Mouse (Mus musculus) liver, postnatal 0 days (tissue): Measurements from ENCODE around the gene Dffa. TPM values are rescaled to one million over a fixed set of nuclear protein-coding genes. Genes with fewer than 3 reads are reported as not detected.
"Not testable (repeated sequence)": the region's sequence is repeated elsewhere in the genome, so short reads cannot be mapped to it uniquely, and the experiment has no call there.

Source experiments
- ATAC-seq: fragments of 200-750 bp; cut with Nextera tagmentation; 2 replicates; pipeline ENCODE4 v1.8.0; 2017; ENCODE audit warnings: mild to moderate bottlenecking, moderate library complexity
- DNase-seq: peaks from one replicate; pipeline ENCODE4 v3.0.0-alpha.2; 2016
- H3K27ac ChIP-seq: fragments of 300-500 bp; sonication (generic); 2 replicates; pipeline ENCODE4 v1.5.1; 2014; ENCODE audit warnings: antibody characterized with exemption, moderate library complexity, mild to moderate bottlenecking, low read depth
- H3K27me3 ChIP-seq: fragments of 300-500 bp; sonication (generic); 2 replicates; pipeline ENCODE4 v1.6.1; 2014; ENCODE audit warnings: low read length, control low read depth, mixed read lengths; ENCODE audit not compliant: insufficient read depth
- H3K36me3 ChIP-seq: fragments of 300-500 bp; sonication (generic); replicated peaks from 2 replicates; pipeline ENCODE4 v1.6.1; 2014; ENCODE audit warnings: mild to moderate bottlenecking, control low read depth, low read length, moderate library complexity, mixed read lengths; ENCODE audit not compliant: insufficient read depth
- H3K4me1 ChIP-seq: fragments of 300-500 bp; sonication (generic); 2 replicates; pipeline ENCODE4 v1.6.1; 2014; ENCODE audit warnings: antibody characterized with exemption, mild to moderate bottlenecking, control low read depth; ENCODE audit not compliant: insufficient read depth
- H3K4me2 ChIP-seq: fragments of 300-500 bp; sonication (generic); 2 replicates; pipeline ENCODE4 v1.6.1; 2014; ENCODE audit warnings: low read depth, mild to moderate bottlenecking, low read length, moderate library complexity, mixed read lengths
- H3K4me3 ChIP-seq: fragments of 300-500 bp; sonication (generic); 2 replicates; pipeline ENCODE4 v1.5.1; 2014; ENCODE audit warnings: low read depth, low read length
- H3K9ac ChIP-seq: fragments of 300-500 bp; sonication (generic); replicated peaks from 2 replicates; pipeline ENCODE4 v1.6.1; 2014; ENCODE audit warnings: mild to moderate bottlenecking, moderate library complexity
- H3K9me3 ChIP-seq: fragments of 300-500 bp; sonication (generic); 2 replicates; pipeline ENCODE4 v1.6.1; 2016; ENCODE audit warnings: mild to moderate bottlenecking, control low read depth, low read length, mixed read lengths
- CTCF ChIP-seq: sonication (generic); IDR thresholded peaks from 2 replicates; pipeline ENCODE4 v1.5.1; 2016; ENCODE audit warnings: antibody characterized with exemption, low read depth
- EP300 ChIP-seq: IDR thresholded peaks from 2 replicates; pipeline ENCODE4 v1.6.1; 2016; ENCODE audit warnings: antibody characterized with exemption, low read depth, mild to moderate bottlenecking
- WGBS: fragments of 180-500 bp; shearing (Covaris S2); extraction: QIAGEN DNeasy Blood & Tissue Kit; methylation state at CpG from one replicate; pipeline ENCODE4 v1.1.7; 2014; ENCODE audit not compliant: insufficient replicate concordance; 5-methylcytosine and 5-hydroxymethylcytosine counted together
- polyA plus RNA-seq: library from polyadenylated mRNA; unstranded; fragments of >200 nt; fragmentation: Nextera tagmentation; extraction: Ambion mirVana; gene quantifications from 2 replicates; pipeline ENCODE4 v1.2.1, GENCODE M21; 2015

The Dffa gene
- polyA plus RNA-seq, 1 experiment from 2014 or later, result 13.4 TPM

GRCm38 (mm10) chr4:149101456-149101855 is 2.5 kb upstream of the Dffa start:
- TF ChIP-seq EP300 (no peak), CTCF (no peak)
- WGBS, result 78% methylated on average over 3 of the region's 3 CpGs
- Histone ChIP-seq H3K9me3 (no peaks in the 10 kb centered on the region), H3K27ac (no peak overlapping the region), H3K27me3 (no peaks in the 10 kb centered on the region), H3K4me1 (peaks cover 14% of the 10 kb centered on the region), H3K4me2 (no peak overlapping the region), H3K9ac (no peak overlapping the region), H3K36me3 (no peaks in the 10 kb centered on the region), H3K4me3 (no peak overlapping the region)
- DNase-seq, result no peak
- no peak for ATAC-seq

DNA sequence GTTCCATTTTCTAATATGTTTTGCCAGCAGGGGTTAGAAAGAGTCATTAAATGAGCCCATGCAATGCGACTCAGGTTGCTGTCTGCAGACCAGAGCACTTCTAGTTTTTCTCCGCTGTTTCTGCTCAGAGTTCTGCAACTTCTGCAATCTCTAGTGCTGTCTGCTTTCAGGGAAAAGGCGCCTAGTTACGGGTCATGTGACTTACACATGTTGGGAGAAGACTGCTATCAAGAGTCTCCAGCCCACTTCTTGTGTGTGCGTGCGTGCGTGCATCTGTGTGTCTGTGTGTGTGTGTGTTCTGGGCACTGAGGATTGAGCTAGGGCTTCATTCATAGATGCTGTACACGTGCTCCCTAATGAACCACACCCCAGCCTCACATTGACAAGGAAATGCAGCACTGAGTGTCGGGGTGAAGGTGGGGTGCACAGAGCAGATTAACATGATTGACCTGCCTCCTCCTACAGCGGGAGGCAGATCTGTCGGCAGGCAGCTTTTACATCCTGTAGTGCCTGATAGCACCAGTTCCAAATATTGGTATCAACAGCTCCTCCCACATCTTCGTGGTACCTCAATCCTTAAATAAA is 16.1 kb downstream of the Dffa start:
- not testable (repeated sequence) for H3K4me1 ChIP-seq, H3K4me3 ChIP-seq, H3K9me3 ChIP-seq, H3K4me2 ChIP-seq, DNase-seq, H3K27me3 ChIP-seq, H3K27ac ChIP-seq, H3K9ac ChIP-seq, H3K36me3 ChIP-seq
- 48% methylated on average over 12 of the region's 12 CpGs for WGBS
- ATAC-seq, result peak; percentile 87

DNA sequence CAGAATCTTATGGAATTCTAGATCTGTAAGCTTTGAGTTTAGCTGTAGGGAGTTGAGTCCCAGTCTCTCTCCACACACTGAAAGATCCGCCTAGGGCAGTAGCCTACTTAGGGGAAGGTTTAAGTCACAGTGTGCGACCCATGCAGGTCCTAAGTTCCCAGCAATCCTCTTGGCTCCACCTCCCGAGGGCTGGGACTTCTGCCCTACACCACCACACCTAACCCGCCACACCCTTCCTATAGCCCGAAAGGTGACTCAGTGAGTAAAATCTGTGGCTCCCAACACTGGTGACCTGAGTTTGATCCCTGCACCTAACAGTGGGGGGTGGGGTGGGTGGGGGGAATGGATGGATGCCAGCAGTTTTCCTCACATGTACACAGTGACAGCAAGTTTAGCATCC is 19.5 kb downstream of the Dffa start:
- WGBS, result 73% methylated on average over 5 of the region's 5 CpGs
- no peak for ATAC-seq

DNA sequence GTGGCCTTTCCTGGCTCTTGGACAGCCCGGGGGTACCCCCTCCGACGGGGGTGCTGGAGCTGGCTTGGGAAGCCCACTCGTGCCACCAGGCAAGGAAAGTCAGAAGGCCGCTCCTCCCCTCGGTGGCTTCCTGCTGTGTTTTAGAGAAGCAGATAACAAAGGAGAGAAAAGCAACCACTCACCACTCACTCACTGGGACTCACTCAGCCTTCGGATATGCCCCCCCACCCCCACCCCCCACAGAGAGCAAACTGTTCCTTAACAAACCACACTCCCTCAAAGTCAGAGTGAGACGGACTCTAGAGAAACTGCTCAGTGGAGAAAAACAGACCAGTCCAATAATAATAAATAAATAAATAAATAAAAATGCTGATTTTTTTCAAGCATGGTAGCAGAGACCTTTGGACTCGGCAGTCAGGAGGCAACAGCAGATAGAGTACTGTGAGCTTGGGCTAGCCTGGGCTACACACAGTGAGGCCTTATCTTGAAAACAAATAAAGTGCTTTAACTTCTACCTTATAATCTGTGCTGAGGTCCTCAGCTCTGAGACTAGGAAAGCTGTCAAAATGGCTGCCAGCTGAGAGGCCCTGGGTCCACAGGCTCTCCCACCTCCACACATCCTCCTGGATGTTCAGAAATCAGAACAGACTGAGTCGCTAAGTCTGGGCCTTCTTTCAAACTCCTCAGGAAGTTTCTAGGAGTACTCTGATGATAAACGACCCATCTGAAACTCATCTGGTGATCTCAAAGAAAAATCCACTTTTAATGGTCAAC is 21.6 kb downstream of the Dffa start:
- H3K4me3 ChIP-seq, result no peak overlapping the region
- H3K9ac ChIP-seq, result no peak overlapping the region
- no peak overlapping the region for H3K27ac ChIP-seq
- no peak for ATAC-seq
- 48% methylated on average over 11 of the region's 11 CpGs for WGBS
- H3K9me3 ChIP-seq, result no peaks in the 10 kb centered on the region
- TF ChIP-seq EP300 (no peak), CTCF (no peak)
- DNase-seq, result no peak
- H3K36me3 ChIP-seq, result 0 out of 2 replicates have a peak, but pooled peaks cover 2% of the 10 kb centered on the region
- H3K27me3 ChIP-seq, result no peaks in the 10 kb centered on the region
- H3K4me2 ChIP-seq, result no peak overlapping the region
- H3K4me1 ChIP-seq, result no peaks in the 10 kb centered on the region

More for the DNA sequence above, 19.5 kb downstream of the Dffa start:
- Histone ChIP-seq H3K27ac (no peak overlapping the region), H3K27me3 (no peaks in the 10 kb centered on the region), H3K4me2 (no peak overlapping the region), H3K4me1 (no peaks in the 10 kb centered on the region), H3K4me3 (no peak overlapping the region), H3K9ac (no peak overlapping the region), H3K9me3 (no peaks in the 10 kb centered on the region), H3K36me3 (no peaks in the 10 kb centered on the region)
- no peak for DNase-seq
- TF ChIP-seq CTCF, result no peak
- no peak for TF ChIP-seq EP300

DNA sequence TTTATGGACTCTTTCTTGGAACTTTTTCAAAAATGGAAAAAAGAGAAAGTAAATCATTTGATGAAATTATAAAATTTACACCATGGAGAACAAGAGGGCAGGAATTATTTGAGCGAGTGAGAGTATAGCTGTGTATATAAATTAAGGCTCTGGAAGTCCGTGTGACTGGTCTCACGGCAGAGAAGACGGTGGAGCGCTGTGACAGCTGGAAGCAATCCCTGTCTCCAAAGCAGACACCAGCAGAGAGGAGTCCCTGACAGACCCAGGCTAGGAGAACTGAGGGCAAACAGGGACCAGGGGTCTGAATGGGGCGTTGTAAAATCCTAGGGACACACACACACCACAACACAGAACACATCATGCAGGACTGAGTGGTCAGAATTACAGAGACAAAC is 22.2 kb downstream of the Dffa start:
- Histone ChIP-seq H3K4me2 (no peak overlapping the region), H3K4me3 (no peak overlapping the region), H3K9me3 (no peaks in the 10 kb centered on the region), H3K27me3 (no peaks in the 10 kb centered on the region), H3K4me1 (no peaks in the 10 kb centered on the region), H3K9ac (no peak overlapping the region), H3K36me3 (0 out of 2 replicates have a peak, but pooled peaks cover 2% of the 10 kb centered on the region), H3K27ac (no peak overlapping the region)
- TF ChIP-seq CTCF (no peak), EP300 (no peak)
- ATAC-seq, result no peak
- 85% methylated on average over 6 of the region's 6 CpGs for WGBS
- DNase-seq, result no peak

DNA sequence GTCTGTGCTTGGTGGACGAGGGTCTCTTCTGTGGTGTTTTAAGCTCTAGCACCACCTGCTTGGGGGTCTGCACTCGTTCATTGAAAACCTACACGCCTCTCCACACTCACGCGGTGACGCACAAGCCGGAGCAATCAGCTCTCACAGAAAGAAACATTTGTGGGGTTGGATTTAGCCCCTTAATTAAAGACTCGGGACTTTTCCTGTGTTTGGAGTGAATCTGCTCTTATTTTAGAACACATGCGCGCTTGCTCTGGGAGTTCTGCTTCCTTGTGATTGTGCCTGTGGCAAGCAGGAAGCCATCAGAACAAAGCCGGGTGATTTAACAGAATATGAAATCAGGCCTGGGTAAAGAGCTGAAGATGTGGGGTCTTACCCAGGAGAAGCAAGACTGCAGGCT is 22.7 kb downstream of the Dffa start, which contains the start of gene Cort:
TSS of gene Cort (minus strand) at position 101 of the 400 bp plus-strand sequence.
- no peak for TF ChIP-seq CTCF
- TF ChIP-seq EP300, result no peak
- ATAC-seq, result no peak
- no peak within 1 kb of the TSS for H3K4me3 ChIP-seq

More for the DNA sequence above, 22.7 kb downstream of the Dffa start, which contains the start of gene Cort:
- H3K27me3 ChIP-seq, result no peaks in the 10 kb centered on the region
- no peaks in the 10 kb centered on the region for H3K4me1 ChIP-seq
- no peak within 1 kb of the TSS for H3K27ac ChIP-seq
- no peak within 1 kb of the TSS for H3K9ac ChIP-seq
- H3K9me3 ChIP-seq, result no peaks in the 10 kb centered on the region
- H3K4me2 ChIP-seq, result no peak within 1 kb of the TSS
- 0 out of 2 replicates have a peak, but pooled peaks cover 2% of the 10 kb centered on the region for H3K36me3 ChIP-seq
- 76% methylated on average over 11 of the region's 11 CpGs for WGBS
- no peak for DNase-seq
